Mouse (Mus musculus): ENCODE results near the gene Tas2r107. TPM values are rescaled to one million over a fixed set of nuclear protein-coding genes. Genes with fewer than 3 reads are reported as not detected.

Gene Tas2r107
- polyA plus RNA-seq, 1 experiment, result not detected

Other genes with a start within 250 kb of the Tas2r107 start
- gene 5430401F13Rik, start 173.7 kb downstream of the Tas2r107 start, polyA plus RNA-seq (2011; ENCODE audit: insufficient read depth, insufficient read length, low read depth, missing spikeins), result not detected in 2 replicates
- not detected in 2 replicates for gene Gm6619, start 173.7 kb downstream of the Tas2r107 start, polyA plus RNA-seq (2011; ENCODE audit: insufficient read depth, insufficient read length, low read depth, missing spikeins)
- not detected in 2 replicates for gene Tas2r130, start 29.2 kb downstream of the Tas2r107 start, polyA plus RNA-seq (2011; ENCODE audit: insufficient read depth, insufficient read length, low read depth, missing spikeins)
- gene Tas2r106, start 18.7 kb upstream of the Tas2r107 start, polyA plus RNA-seq (2011; ENCODE audit: insufficient read depth, insufficient read length, low read depth, missing spikeins), result not detected in 2 replicates
- not detected in 2 replicates for gene Tas2r104, start 25.6 kb upstream of the Tas2r107 start, polyA plus RNA-seq (2011; ENCODE audit: insufficient read depth, insufficient read length, low read depth, missing spikeins)
- not detected in 2 replicates for gene Tas2r105, start 27.3 kb upstream of the Tas2r107 start, polyA plus RNA-seq (2011; ENCODE audit: insufficient read depth, insufficient read length, low read depth, missing spikeins)
- not detected in 2 replicates for gene Tas2r114, start 29.9 kb upstream of the Tas2r107 start, polyA plus RNA-seq (2011; ENCODE audit: insufficient read depth, insufficient read length, low read depth, missing spikeins)